Mouse (Mus musculus): ENCODE results near the gene Dusp18.

The Dusp18 gene

DNA sequence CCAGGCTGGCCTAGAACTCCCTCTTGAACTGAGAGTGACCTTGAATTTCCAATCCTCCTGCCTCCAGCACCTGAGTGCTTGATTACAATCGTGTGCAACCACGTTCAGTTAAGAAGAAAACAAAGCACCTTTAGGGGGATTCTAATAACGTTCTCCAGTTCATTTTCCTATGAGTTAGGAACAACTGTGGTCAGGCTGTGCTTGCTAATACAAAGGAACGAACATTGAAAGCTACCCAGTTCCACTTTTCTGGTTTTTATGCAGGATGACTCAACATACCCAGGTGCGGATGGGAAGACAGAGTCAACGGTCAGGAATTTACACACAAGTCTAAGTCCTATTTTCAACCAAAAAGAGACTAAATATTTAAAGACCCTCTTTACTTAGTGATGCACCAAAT, 1.1 kb upstream of the Dusp18 start:
- CTCF ChIA-PET, result no interaction called here

DNA sequence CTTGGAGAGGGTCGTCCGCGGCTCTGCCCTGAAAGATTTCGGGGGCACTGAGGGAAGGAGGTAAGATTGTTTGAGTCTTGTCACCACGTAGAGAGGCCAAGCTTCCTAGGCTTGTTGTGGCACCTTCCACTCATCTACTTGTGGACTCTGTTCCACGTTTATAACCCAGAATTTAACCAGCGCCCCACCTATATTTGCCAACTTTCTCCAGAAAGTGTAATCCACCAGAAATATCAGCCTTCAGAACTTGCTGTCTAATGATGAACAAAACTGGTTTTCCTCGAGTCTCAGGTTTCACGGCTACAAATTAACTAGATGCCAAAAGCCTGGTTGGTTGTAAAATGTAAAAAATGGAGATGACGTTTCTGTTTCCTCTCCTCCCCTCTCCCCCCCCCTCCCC, 418 bp downstream of the Dusp18 start:
- CTCF ChIA-PET, result no interaction called here

DNA sequence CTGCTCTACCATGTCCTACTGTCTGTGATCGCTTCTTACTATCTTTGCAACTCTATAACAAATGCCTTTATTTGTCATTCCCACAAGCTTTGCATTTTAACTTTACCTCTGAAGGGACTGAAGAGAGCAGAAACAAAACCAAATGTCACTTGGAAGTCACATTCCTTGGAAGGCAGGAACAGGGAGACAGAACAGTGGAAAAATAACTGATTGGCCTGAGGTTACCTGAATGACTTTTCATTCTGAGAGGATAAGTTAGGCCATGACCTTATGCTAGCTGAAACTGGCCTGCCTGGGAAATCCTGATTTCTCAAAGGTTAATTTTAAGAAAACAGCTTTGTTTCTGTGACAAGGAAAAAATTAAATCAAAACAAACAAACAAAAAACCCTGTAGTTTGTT, 893 bp downstream of the Dusp18 start:
- CTCF ChIA-PET, result no interaction called here

DNA sequence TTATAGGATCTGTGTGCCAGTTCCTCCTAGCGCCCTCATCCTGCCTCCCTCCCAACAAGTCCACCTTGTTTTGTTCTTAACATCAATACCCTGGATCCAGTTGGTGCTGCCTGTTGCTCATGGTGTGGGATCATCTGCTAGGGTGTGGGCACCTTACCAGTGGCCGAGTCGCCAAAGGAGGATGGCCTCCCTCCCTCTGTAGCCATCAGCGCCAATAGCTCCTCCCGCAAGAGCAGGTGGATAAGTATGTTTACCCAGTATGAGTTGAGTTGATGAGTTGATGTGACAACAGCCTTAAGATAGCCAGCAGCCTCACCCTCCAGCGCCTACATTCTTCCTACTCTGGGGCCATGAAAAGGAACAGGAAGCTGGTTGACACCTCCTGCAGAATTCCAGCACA, 5.3 kb downstream of the Dusp18 start:
- CTCF ChIA-PET, result no interaction called here

DNA sequence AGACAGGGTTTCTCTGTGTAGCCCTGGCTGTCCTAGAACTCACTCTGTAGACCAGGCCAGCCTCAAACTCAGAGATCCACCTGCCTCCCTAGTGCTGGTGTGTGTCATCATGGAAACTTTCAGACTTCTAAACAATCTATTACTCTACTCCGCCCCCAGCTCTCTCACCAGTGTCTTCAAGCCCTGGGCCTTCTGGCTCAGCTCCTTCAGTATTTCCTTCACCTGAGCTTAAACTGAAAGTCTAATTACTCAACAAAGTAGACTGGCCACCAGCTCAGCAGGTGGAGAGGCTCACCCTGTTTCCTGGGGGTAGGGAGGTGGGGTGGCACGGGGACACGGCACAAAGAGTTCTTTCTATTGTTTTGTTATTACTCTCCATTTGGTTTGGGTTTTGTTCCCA, 7.5 kb downstream of the Dusp18 start:
- CTCF ChIA-PET, result no interaction called here

DNA sequence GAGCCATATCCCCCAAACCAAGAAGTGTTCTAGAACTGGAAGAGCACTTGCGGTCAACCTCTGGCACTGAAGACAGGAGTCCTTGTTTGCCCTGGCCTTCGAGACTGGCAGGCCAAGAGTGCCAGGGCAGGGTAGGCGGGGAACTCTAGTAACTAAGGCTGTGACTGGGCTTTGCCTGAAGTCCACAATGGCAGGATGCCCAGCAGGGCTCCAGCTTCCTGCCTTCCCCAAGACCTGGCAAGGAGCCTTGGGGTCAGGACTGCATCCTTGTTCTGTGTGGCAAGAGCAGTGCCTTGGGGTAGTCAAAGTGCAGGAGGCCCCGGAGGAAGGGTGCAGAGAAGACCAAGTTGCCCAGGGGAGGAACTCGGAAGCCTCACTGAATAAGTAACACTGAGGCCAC, 8.0 kb downstream of the Dusp18 start:
- CTCF ChIA-PET, result interaction anchor here (0.6 kb wide), 1 partner anchor 23 kb away, joined by 3 read pairs; no protein-coding TSS in a partner anchor

DNA sequence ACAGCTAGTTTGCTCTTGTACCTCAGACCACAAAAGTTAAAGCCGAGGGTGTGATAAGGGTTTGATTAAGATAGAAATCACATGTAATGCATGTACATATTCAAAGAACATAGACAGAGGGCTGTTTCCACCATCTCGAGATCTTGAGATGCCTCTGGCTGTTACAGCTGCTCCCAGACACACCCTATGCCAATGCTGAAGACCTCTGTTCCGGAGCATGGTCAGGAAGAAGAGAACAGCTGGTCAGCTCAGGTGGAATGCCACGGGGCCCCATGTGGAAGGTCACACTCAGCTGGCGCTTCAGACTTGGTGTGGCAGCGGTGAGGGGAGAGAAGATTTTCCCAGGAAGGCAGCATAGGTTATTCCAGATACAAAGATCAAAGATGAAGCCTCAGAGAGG, 9.6 kb downstream of the Dusp18 start:
- CTCF ChIA-PET, result no interaction called here

DNA sequence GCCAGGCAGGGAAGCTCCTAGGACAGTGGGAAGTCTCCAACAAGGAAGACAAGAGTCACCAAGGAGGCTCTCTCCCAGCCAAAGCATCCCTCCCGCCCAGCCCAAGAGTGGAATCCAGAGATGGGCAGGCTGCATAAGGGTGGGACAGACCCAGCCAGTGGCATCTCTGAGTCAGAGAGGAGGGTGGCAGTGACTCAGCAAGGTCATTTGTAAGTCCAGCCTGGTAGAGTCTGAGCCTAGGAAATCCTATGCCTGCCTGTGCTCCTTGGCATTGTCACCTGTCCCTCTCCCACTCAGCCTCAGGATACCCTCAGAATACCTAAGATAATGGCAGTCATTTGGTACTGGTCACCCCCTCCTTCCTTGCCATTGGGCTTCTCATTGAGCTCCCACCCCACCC, 10.4 kb downstream of the Dusp18 start:
- CTCF ChIA-PET, result no interaction called here

DNA sequence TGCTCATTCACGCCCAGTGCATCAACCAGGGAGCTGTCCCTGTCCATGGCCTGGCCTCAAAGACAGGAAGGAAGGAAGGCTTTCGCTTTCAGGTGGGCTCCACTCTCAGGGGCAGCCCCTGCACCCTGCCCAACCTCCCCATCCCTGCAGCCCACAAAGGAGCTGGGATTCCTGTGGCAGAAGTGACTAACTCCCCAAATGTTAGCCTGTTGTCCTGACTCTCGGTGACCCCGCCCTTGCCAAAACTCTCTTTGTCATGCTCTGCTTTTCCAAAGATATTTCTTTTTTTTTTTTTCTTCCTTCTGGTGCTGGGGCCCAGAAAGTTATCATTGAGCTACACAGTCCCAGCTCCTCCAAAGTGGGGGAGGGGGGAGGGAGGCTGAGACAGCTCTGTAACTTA, 14.2 kb downstream of the Dusp18 start:
- CTCF ChIA-PET, result no interaction called here

DNA sequence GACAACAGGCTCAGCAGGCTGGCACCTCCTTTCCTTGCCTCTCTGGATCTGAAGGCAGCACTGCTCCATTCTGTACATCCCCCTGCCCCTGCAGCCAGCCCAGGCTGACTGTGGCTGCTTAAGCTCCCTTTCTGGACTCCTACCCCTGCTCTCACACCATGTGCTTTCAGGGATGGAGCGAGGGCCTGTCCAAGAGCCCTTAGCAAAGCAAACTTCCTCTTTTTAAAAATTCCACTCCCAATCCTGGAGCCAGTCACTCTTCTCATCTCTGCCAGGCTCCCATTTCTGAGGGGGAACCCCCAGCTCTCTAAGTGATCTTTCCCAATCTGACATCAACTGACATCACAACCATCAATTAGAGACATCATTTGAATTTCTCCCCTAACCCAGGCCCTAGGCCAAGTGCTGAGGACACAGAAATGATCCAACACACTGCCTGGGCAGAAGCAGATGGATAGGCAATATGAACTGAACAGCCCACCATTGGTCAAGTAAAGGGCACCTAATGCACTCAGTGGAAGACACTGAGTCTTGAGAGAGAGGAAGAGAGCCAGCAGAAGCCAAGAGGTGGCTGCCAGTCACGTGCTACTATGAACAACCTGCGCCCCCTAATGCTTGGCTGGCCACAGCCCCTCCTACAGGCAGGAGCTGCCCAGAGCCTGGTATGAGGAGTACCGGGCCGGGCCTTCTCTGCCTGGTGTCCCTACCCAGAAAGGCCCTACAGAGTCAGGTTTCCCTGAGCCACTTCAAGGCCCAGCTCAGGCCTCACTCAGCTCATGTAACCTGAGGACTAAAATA, 15.7 kb downstream of the Dusp18 start:
- CTCF ChIA-PET, result interaction anchor here (0.7 kb wide), 1 partner anchor 57 kb away, joined by 6 read pairs; no protein-coding TSS in a partner anchor

DNA sequence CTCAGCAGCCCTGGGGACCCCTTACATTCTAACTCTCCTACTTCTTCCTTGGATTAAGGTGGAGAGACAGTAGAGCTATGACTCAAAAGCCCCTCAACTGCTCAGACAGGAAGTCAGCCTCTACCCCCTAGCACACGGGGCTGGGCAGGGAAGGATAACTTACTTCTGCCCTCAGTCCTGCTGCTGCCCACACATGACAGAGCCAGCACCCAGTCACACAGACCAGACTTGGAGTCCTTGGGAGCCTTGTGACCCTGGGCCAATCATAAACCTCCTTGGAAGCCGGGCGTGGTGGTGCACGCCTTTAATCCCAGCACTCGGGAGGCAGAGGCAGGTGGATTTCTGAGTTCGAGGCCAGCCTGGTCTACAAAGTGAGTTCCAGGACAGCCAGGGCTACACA, 16.4 kb downstream of the Dusp18 start:
- CTCF ChIA-PET, result interaction anchor here (0.7 kb wide), 1 partner anchor 56 kb away, joined by 6 read pairs; no protein-coding TSS in a partner anchor

DNA sequence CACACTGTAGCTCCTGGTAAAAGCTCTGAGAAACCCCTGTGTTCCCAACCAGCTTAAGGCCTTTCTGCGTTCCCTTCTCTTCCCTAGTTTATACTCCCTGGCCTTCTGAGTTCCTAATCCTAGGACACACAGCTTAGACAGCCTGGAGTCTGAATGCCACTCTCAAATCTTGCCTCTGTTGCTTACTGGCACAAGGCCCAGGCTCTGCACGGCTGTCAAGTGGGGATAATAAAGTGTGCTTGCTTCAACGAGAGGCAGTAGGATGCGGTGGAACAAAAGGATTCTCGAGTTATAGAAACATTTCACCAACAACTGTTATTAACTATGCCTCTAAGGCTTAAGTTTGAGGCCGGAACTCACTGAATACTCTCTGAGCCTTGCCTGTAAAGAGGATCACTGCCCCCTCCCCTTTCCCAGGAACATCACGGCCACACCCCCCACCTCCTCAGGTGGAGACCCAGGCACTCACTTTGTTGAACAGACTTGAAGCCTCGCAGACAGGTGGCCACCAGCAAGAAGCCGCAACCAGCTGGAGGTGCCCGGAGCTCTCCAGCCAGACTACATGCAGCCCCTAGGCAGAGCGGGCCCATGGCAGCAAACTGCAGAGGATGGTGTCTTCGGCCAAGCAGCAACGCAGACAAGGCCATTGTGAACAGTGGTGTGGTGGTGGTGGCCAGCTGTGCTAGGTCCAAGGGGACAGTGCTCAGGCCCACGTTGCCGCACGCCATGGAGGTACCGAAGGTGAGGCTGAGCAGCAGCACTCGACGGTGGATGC, 17.2 kb downstream of the Dusp18 start:
- CTCF ChIA-PET, result interaction anchor here (0.6 kb wide), 1 partner anchor 181 kb away, joined by 3 read pairs; no protein-coding TSS in a partner anchor

DNA sequence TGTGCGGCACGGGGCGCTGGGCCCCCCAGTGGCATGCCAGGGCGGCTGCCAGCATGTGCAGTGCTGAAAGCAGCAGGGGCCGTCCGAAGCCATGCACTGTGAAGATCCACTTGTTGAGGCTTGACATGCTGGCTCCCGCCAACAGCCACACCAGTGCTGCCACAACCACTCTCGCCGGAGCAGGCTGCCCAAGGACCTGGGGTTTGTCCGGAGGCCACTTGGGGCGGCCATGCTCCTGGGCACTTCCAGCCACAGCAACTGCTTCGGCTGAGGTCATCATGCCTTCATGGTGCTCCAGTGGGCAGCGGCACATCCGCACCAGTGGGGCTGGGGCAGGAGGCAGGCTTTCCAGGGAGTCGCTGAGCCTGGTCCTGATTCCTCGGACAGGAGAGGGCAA, 17.8 kb downstream of the Dusp18 start:
- CTCF ChIA-PET, result interaction anchor here (0.7 kb wide), 1 partner anchor 15 kb away, joined by 3 read pairs; no protein-coding TSS in a partner anchor

DNA sequence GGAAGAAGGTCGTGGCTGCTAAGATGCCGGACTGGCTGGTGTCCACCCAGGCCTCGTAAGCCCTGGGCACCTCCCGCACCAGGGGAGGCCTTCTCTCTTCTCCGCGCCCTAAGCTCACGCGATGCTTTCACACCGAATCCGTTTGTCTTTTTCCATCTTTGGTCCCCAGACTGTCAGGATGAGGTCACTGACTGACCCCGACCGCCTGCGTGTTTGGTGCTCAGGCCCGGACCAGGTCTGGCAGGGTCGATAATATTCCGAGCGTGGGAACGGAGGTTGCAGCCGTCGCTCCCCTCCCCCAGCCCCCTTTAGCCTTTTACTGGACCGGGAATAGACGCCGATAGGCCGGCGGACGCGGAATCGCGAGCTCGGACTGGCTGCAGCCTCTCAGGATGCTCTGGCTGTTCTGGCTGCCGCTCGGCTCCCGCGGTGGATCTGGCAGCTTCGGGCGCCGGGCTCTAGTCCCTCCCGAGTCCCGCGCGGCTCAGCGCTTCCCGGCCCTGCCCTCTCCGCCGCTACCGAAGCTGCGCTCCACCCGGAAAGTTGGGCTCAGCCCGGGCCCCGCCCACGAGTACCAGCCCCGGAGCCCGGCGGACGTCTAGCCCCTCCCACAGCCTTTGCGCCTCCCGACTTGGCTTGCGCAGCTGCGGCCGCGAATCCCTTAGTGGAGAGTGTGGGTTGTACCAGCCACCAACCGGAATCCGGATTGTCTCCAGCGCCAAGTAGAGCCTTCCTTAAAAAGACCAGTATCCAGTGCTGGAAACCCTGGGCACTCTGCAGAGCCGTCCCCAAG, 18.5 kb downstream of the Dusp18 start:
- CTCF ChIA-PET, result interaction anchor here (0.7 kb wide), 1 partner anchor 16 kb away, joined by 3 read pairs; no protein-coding TSS in a partner anchor

DNA sequence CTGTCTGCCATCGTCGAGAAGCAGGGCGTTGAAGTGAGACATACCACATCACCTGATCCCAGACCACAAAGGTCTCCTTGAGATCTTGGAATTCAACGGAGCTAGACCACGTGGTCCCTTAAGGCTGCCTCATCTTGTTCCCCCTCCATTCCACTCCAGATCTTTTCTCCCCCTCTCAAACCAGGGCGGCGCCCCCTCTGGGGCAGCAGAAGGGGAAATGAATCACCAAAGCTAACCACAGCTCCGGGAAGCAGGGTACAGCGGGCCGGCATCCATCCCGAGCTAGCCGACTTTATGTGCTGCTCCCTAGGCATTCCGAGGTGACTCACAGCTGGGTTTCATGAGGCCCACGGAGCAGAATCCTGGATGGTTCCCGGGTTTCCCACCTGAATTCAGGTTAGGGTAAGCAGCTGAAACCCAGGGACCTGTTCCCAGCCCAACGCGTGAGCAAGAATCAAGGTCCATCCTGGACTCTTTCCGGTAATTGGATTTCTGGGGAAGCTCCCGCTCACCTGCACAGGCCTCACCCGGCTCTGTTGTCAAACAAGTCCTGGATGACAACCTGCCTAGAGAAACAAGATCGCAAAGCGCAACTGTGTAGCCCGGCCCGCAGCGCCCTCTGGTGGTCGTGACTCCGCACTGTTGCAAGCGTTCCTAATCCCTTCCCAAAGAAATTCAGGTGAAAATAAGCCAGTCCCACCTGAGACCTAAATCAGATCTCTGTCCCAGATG, 19.2 kb downstream of the Dusp18 start, which contains the start of gene Slc35e4:
Slc35e4 (minus strand) TSS at position 556 of the 732 bp plus-strand sequence.
- CTCF ChIA-PET, result no interaction called here

DNA sequence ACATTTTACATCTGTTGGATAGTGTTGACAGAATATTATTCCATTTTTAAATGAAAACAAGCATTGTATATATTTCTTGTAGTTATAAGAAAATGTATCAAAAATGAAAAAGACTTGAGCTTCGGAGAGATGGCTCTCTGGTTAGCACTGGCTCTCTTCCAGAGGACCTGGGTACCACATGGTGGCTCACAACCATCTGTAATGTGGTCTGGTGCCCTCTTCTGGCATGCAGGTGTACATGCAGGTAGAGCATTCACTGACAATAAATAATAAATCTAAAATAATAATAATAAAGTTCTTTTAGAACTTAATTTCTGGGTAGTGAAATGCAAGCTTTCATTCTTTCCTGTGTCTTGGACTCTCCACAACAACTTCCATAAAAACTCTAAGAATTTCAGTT, 23.7 kb downstream of the Dusp18 start:
- CTCF ChIA-PET, result no interaction called here

DNA sequence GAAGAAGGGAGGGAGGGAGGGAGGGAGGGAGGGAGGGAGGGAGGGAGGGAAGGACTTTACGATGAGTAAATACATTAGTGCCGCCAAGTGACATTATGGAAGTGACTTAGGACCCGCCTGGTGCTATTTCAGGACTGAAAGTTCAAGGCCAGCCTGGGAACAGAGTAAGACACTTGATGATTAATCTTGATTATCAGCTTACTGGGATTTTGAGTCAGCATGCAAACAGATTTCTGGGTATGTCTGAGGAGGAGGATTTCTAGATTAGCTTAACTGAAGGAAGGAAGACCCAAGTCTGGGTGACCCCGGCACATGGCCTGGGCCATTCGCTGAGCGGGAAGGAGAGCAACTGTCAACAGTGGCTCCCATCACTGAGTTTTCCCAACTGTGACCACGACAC, 25.4 kb downstream of the Dusp18 start:
- CTCF ChIA-PET, result interaction anchor here (0.6 kb wide), 1 partner anchor 233 kb away, joined by 3 read pairs; no protein-coding TSS in a partner anchor

DNA sequence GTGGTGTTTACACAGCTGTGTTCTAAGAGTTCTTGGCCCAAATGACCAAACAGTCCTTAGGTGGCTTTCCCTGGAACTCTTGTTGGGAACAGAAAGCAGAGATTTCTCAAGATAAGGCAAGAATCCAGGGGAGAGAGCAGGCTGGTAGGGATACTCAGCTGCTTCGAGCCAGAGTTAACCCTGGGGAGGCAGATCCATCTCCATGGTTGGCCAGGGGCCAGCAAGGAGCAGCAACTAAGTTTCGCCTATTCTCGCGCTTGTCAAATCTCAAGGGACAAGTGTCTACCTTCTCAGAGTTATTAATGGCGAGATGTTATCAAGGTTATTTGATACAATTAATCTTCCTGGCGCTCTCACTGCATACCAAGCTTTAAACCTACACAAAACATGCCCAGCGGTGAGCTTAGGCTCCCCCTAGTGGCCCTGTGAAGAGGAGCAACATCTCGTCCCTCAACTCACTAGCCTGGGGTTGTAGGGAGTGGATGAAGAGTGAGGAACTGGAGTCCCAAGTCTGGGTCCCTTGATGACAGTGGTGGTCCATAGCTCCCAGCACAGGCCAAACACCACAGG, 26.3 kb downstream of the Dusp18 start:
- CTCF ChIA-PET, result interaction anchor here (0.5 to 1.1 kb wide), 2 partner anchors 10 to 85 kb away, joined by 3 to 4 read pairs; partner anchors contain the start of gene Tcn2

DNA sequence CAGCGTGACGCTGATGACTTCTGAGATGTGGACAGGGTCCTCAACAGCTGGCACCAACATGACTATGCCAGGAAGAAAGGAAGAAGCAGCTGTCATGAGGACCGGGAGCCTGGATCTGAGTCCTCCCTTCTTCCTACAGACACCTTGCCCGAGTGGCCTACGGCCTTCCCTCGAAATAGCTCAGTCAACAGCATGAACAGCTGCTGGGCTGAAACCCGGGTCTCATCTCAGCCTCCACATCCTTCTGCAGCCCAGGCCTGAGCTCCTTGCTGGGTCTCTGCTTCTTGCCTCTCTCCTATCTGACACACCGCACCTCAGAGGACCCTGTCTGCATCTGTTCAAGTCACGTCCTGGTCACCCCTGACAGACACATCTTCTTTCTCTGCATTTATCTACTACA, 27.1 kb downstream of the Dusp18 start:
- CTCF ChIA-PET, result interaction anchor here (0.5 to 1.1 kb wide), 3 partner anchors 10 to 275 kb away, joined by 3 to 12 read pairs (median 4); partner anchors contain the start of gene Tcn2

DNA sequence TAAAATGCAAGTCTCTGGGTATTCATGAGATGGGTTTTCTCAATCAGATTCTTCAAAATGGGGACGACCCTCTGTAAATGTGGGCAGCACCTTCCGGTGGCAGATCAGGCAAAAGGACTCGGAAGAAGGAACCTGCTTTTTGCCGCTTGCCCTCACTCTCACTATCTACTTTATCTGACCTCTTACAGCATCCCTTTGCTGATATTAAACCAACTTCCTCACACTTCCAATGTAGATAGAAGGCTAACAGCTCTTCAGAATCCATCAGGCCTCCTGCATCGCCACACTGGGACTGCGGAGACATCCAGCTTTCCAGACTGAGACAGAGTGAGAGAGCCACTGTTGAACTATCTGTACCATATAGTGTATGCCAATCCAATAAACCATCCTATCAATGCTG, 27.7 kb downstream of the Dusp18 start:
- CTCF ChIA-PET, result no interaction called here

DNA sequence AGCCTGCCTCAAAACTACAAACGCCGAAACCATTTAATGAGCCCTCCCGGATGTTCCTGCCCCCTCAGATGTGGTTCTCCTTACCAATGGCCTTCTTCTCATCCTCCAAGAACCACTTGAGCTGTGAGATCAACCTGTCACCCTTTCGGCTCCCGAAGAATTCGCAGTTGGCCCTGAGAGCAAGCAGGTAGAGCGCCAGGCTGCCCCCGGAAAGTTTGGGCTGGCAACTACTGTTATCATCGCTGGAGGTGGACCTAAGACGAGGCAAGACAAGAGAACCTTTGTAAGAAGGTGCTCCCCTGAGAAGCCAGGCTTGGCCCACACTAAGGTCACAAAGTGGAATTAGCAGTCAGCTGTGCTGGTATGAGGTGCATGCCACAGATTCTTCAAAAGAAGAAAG, 30.9 kb downstream of the Dusp18 start:
- CTCF ChIA-PET, result interaction anchor here (0.6 kb wide), 1 partner anchor 23 kb away, joined by 3 read pairs; no protein-coding TSS in a partner anchor
